11 mouse cellular contexts compared by ENCODE assay signal in the genomic region with DNA sequence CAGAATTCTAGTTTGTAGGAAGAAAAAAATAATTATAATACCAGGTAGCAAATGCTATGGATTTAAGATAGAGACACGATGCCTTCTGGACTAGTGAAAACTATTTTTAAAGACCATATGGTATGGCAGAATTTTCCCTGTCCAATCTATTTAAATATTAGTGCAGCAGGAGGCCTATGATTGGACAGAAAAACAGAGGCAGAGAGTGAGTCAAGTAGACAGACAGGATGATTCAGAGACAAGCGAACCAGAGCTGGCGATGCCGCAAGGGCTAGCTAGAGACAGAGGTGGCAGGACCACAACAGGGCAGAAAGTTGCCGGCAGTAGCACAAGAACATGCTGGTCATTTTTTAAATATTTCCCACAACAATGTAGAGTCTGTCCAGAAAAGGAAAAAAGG.
"Had no signal": no experiment of that assay in that cellular context is flagged by ENCODE, and none has a peak within 500 bp of the region (broad histone marks: within the 10 kb centered on the region; RNA-seq: fewer than 3 reads in every experiment).

No protein-coding gene starts in this region.

- ATAC-seq: lung, postnatal 0 days; midbrain, embryonic 13.5 days had no signal

- H3K4me1 ChIP-seq: midbrain, embryonic 13.5 days; stomach, embryonic 15.5 days had no signal

- H3K27ac ChIP-seq: layer of hippocampus, adult 2 months; limb, embryonic 10.5 days; liver, embryonic 15.5 days; midbrain, embryonic 13.5 days; stomach, embryonic 15.5 days had no signal

- H3K9me3 ChIP-seq: limb, embryonic 10.5 days; liver, embryonic 15.5 days; midbrain, embryonic 13.5 days; stomach, embryonic 15.5 days had no signal

- H3K27me3 ChIP-seq: liver, embryonic 15.5 days; midbrain, embryonic 13.5 days; stomach, embryonic 15.5 days had no signal

- DNase-seq: kidney, postnatal 10 days; kidney, postnatal 4 days; lung, adult 2 months; lung, postnatal 36 days had no signal

- H3K9ac ChIP-seq: liver, embryonic 15.5 days; midbrain, embryonic 13.5 days; stomach, embryonic 15.5 days had no signal

- H3K4me3 ChIP-seq: layer of hippocampus, adult 2 months; limb, embryonic 10.5 days; liver, embryonic 15.5 days; midbrain, embryonic 13.5 days; stomach, embryonic 15.5 days had no signal

- H3K4me2 ChIP-seq: liver, embryonic 11.5 days; liver, embryonic 15.5 days; midbrain, embryonic 13.5 days; stomach, embryonic 15.5 days had no signal

- H3K36me3 ChIP-seq: limb, embryonic 10.5 days; liver, embryonic 15.5 days; midbrain, embryonic 13.5 days; stomach, embryonic 15.5 days had no signal
